Mouse (Mus musculus): ENCODE results near the gene Ehf. TPM values are rescaled to one million over a fixed set of nuclear protein-coding genes. Genes with fewer than 3 reads are reported as not detected.

The Ehf gene
- 11.2 TPM in 2 replicates for polyA plus RNA-seq (2014; fragmentation: Nextera tagmentation; extraction: Ambion mirVana)

- Histone ChIP-seq H3K36me3 (ENCODE audit: control insufficient read depth, insufficient read depth, low read length) (no peaks in the 10 kb centered on the region), H3K27ac (ENCODE audit: low read depth) (peak within 1 kb of the TSS; percentile 40), H3K9me3 (ENCODE audit: control insufficient read depth, low read length) (no peaks in the 10 kb centered on the region), H3K4me3 (ENCODE audit: low read depth, low read length) (no peak within 1 kb of the TSS), H3K9ac (ENCODE audit: low read length) (no peak within 1 kb of the TSS), H3K4me1 (replicated peaks; ENCODE audit: control insufficient read depth, insufficient read depth, low read length) (peaks cover 5% of the 10 kb centered on the region; the same call in 1 of the 2 replicates), H3K4me2 (ENCODE audit: low read length) (no peak within 1 kb of the TSS), H3K27me3 (replicated peaks; ENCODE audit: control insufficient read depth, insufficient read depth, low read length) (no peaks in the 10 kb centered on the region)
- DNase-seq (ENCODE audit: low spot score) (no peak), ATAC-seq (replicated peaks; ENCODE audit: low FRiP score, low TSS enrichment, low read depth) (no peak)
- 54% methylated on average over 9 of the region's 9 CpGs for WGBS
These were observed at the start of gene Ehf for GRCm38 (mm10) chr2:103303132-103303531. Ehf (minus strand) TSS chr2:103303278.

- Histone ChIP-seq H3K4me1 (replicated peaks; ENCODE audit: control insufficient read depth, insufficient read depth, low read length) (no peaks in the 10 kb centered on the region), H3K9ac (ENCODE audit: low read length) (no peak overlapping the region), H3K9me3 (ENCODE audit: control insufficient read depth, low read length) (no peaks in the 10 kb centered on the region), H3K27me3 (replicated peaks; ENCODE audit: control insufficient read depth, insufficient read depth, low read length) (no peaks in the 10 kb centered on the region), H3K27ac (ENCODE audit: low read depth) (no peak overlapping the region), H3K4me2 (ENCODE audit: low read length) (peak overlapping the region; percentile 12; the same call in 1 of the 2 replicates), H3K4me3 (ENCODE audit: low read depth, low read length) (no peak overlapping the region), H3K36me3 (ENCODE audit: control insufficient read depth, insufficient read depth, low read length) (no peaks in the 10 kb centered on the region)
- DNase-seq (ENCODE audit: low spot score) (peak; percentile 68), ATAC-seq (replicated peaks; ENCODE audit: low FRiP score, low TSS enrichment, low read depth) (no peak; the same call in 1 of the 2 replicates)
- WGBS: 11% methylated on average over 5 of the region's 5 CpGs
These were observed 44.4 kb upstream of the Ehf start for GRCm38 (mm10) chr2:103347417-103347891.

- no peaks in the 10 kb centered on the region for H3K36me3 ChIP-seq (ENCODE audit: control insufficient read depth, insufficient read depth, low read length)
- H3K27ac ChIP-seq (ENCODE audit: low read depth): no peak overlapping the region
- DNase-seq (ENCODE audit: low spot score) (no peak), ATAC-seq (replicated peaks; ENCODE audit: low FRiP score, low TSS enrichment, low read depth) (0 out of 2 replicates have a peak, but pooled peaks have one; percentile 28)
- no peak overlapping the region for H3K4me3 ChIP-seq (ENCODE audit: low read depth, low read length)
- H3K9ac ChIP-seq (ENCODE audit: low read length): no peak overlapping the region
- H3K4me2 ChIP-seq (ENCODE audit: low read length): no peak overlapping the region
- no peaks in the 10 kb centered on the region for H3K27me3 ChIP-seq (replicated peaks; ENCODE audit: control insufficient read depth, insufficient read depth, low read length)
- no peaks in the 10 kb centered on the region for H3K4me1 ChIP-seq (replicated peaks; ENCODE audit: control insufficient read depth, insufficient read depth, low read length)
- 73% methylated on average over 3 of the region's 3 CpGs for WGBS
- no peaks in the 10 kb centered on the region for H3K9me3 ChIP-seq (ENCODE audit: control insufficient read depth, low read length)
These were observed 43.7 kb upstream of the Ehf start for GRCm38 (mm10) chr2:103346751-103347289.

- no peak overlapping the region for H3K4me3 ChIP-seq (ENCODE audit: low read depth, low read length)
- no peak overlapping the region for H3K4me2 ChIP-seq (ENCODE audit: low read length)
- WGBS: 76% methylated on average over 7 of the region's 7 CpGs
- ATAC-seq (replicated peaks; ENCODE audit: low FRiP score, low TSS enrichment, low read depth) (no peak), DNase-seq (ENCODE audit: low spot score) (no peak)
- H3K36me3 ChIP-seq (ENCODE audit: control insufficient read depth, insufficient read depth, low read length): no peaks in the 10 kb centered on the region
- H3K27me3 ChIP-seq (replicated peaks; ENCODE audit: control insufficient read depth, insufficient read depth, low read length): no peaks in the 10 kb centered on the region
- H3K9ac ChIP-seq (ENCODE audit: low read length): no peak overlapping the region
- no peak overlapping the region for H3K27ac ChIP-seq (ENCODE audit: low read depth)
- H3K9me3 ChIP-seq (ENCODE audit: control insufficient read depth, low read length): no peaks in the 10 kb centered on the region
- no peaks in the 10 kb centered on the region for H3K4me1 ChIP-seq (replicated peaks; ENCODE audit: control insufficient read depth, insufficient read depth, low read length)
These were observed 40.5 kb upstream of the Ehf start for GRCm38 (mm10) chr2:103343611-103344010.

GRCm38 (mm10) chr2:103342123-103342522 lies 39.0 kb upstream of the Ehf start:
- ATAC-seq (replicated peaks; ENCODE audit: low FRiP score, low TSS enrichment, low read depth) (no peak), DNase-seq (ENCODE audit: low spot score) (no peak)

GRCm38 (mm10) chr2:103341375-103341971 lies 38.4 kb upstream of the Ehf start:
- H3K4me2 ChIP-seq (ENCODE audit: low read length): no peak overlapping the region
- WGBS: 87% methylated on average over 1 of the region's 1 CpGs
- no peak overlapping the region for H3K4me3 ChIP-seq (ENCODE audit: low read depth, low read length)
- no peaks in the 10 kb centered on the region for H3K4me1 ChIP-seq (replicated peaks; ENCODE audit: control insufficient read depth, insufficient read depth, low read length)
- no peaks in the 10 kb centered on the region for H3K36me3 ChIP-seq (ENCODE audit: control insufficient read depth, insufficient read depth, low read length)
- H3K27me3 ChIP-seq (replicated peaks; ENCODE audit: control insufficient read depth, insufficient read depth, low read length): no peaks in the 10 kb centered on the region
- DNase-seq (ENCODE audit: low spot score) (no peak), ATAC-seq (replicated peaks; ENCODE audit: low FRiP score, low TSS enrichment, low read depth) (no peak)
- H3K9ac ChIP-seq (ENCODE audit: low read length): no peak overlapping the region
- no peak overlapping the region for H3K27ac ChIP-seq (ENCODE audit: low read depth)
- H3K9me3 ChIP-seq (ENCODE audit: control insufficient read depth, low read length): no peaks in the 10 kb centered on the region

More at GRCm38 (mm10) chr2:103342123-103342522, 39.0 kb upstream of the Ehf start:
- Histone ChIP-seq H3K9ac (ENCODE audit: low read length) (no peak overlapping the region), H3K4me2 (ENCODE audit: low read length) (no peak overlapping the region), H3K4me3 (ENCODE audit: low read depth, low read length) (no peak overlapping the region), H3K36me3 (ENCODE audit: control insufficient read depth, insufficient read depth, low read length) (no peaks in the 10 kb centered on the region), H3K9me3 (ENCODE audit: control insufficient read depth, low read length) (no peaks in the 10 kb centered on the region), H3K27me3 (replicated peaks; ENCODE audit: control insufficient read depth, insufficient read depth, low read length) (no peaks in the 10 kb centered on the region), H3K4me1 (replicated peaks; ENCODE audit: control insufficient read depth, insufficient read depth, low read length) (no peaks in the 10 kb centered on the region), H3K27ac (ENCODE audit: low read depth) (no peak overlapping the region)
- 92% methylated on average over 1 of the region's 1 CpGs for WGBS

- Histone ChIP-seq H3K4me3 (ENCODE audit: low read depth, low read length) (no peak overlapping the region), H3K27me3 (replicated peaks; ENCODE audit: control insufficient read depth, insufficient read depth, low read length) (no peaks in the 10 kb centered on the region), H3K4me1 (replicated peaks; ENCODE audit: control insufficient read depth, insufficient read depth, low read length) (no peaks in the 10 kb centered on the region), H3K9ac (ENCODE audit: low read length) (no peak overlapping the region), H3K4me2 (ENCODE audit: low read length) (no peak overlapping the region), H3K27ac (ENCODE audit: low read depth) (no peak overlapping the region), H3K36me3 (ENCODE audit: control insufficient read depth, insufficient read depth, low read length) (no peaks in the 10 kb centered on the region), H3K9me3 (ENCODE audit: control insufficient read depth, low read length) (no peaks in the 10 kb centered on the region)
- no peak for DNase-seq (ENCODE audit: low spot score)
- 74% methylated on average over 6 of the region's 6 CpGs for WGBS
- ATAC-seq (replicated peaks; ENCODE audit: low FRiP score, low TSS enrichment, low read depth): no peak
These were observed 35.6 kb upstream of the Ehf start for GRCm38 (mm10) chr2:103338706-103339105.

GRCm38 (mm10) chr2:103337370-103337769 lies 34.3 kb upstream of the Ehf start:
- H3K4me2 ChIP-seq (ENCODE audit: low read length): no peak overlapping the region
- no peaks in the 10 kb centered on the region for H3K36me3 ChIP-seq (ENCODE audit: control insufficient read depth, insufficient read depth, low read length)
- ATAC-seq (replicated peaks; ENCODE audit: low FRiP score, low TSS enrichment, low read depth) (no peak), DNase-seq (ENCODE audit: low spot score) (no peak)
- H3K4me1 ChIP-seq (replicated peaks; ENCODE audit: control insufficient read depth, insufficient read depth, low read length): no peaks in the 10 kb centered on the region
- WGBS: 77% methylated on average over 3 of the region's 3 CpGs
- no peak overlapping the region for H3K27ac ChIP-seq (ENCODE audit: low read depth)
- H3K27me3 ChIP-seq (replicated peaks; ENCODE audit: control insufficient read depth, insufficient read depth, low read length): no peaks in the 10 kb centered on the region
- H3K9me3 ChIP-seq (ENCODE audit: control insufficient read depth, low read length): no peaks in the 10 kb centered on the region
- H3K4me3 ChIP-seq (ENCODE audit: low read depth, low read length): no peak overlapping the region
- no peak overlapping the region for H3K9ac ChIP-seq (ENCODE audit: low read length)

GRCm38 (mm10) chr2:103336621-103337020 lies 33.5 kb upstream of the Ehf start:
- 0 out of 2 replicates have a peak, but pooled peaks have one; percentile 43 for ATAC-seq (replicated peaks; ENCODE audit: low FRiP score, low TSS enrichment, low read depth)
- DNase-seq (ENCODE audit: low spot score): no peak

More at GRCm38 (mm10) chr2:103336621-103337020, 33.5 kb upstream of the Ehf start:
- Histone ChIP-seq H3K9me3 (ENCODE audit: control insufficient read depth, low read length) (no peaks in the 10 kb centered on the region), H3K4me3 (ENCODE audit: low read depth, low read length) (no peak overlapping the region), H3K36me3 (ENCODE audit: control insufficient read depth, insufficient read depth, low read length) (no peaks in the 10 kb centered on the region), H3K27me3 (replicated peaks; ENCODE audit: control insufficient read depth, insufficient read depth, low read length) (no peaks in the 10 kb centered on the region), H3K9ac (ENCODE audit: low read length) (no peak overlapping the region), H3K4me1 (replicated peaks; ENCODE audit: control insufficient read depth, insufficient read depth, low read length) (no peaks in the 10 kb centered on the region), H3K4me2 (ENCODE audit: low read length) (no peak overlapping the region), H3K27ac (ENCODE audit: low read depth) (no peak overlapping the region)
- 67% methylated on average over 11 of the region's 11 CpGs for WGBS
